Mouse (Mus musculus) ZHBTc4 (cell line): ENCODE measurements around the gene Zbtb6.

Experiments used
- DNase-seq: peaks from one replicate; pipeline ENCODE4 v3.0.0-alpha.2; 2011; ENCODE audit warnings: low read depth, low spot score

The Zbtb6 gene

GRCm38 (mm10) chr2:37442611-37443591 lies at the start of gene Zbtb6, which contains the start of the genes Zbtb26 and Rabgap1:
Gene Zbtb6, minus strand, starts transcription at chr2:37443171.
Gene Zbtb26, minus strand, starts transcription at chr2:37443135.
Gene Rabgap1, plus strand, starts transcription at chr2:37443279.
- peak; percentile 98 for DNase-seq

GRCm38 (mm10) chr2:37488956-37489355 lies 46.0 kb upstream of the Zbtb6 start:
- no peak for DNase-seq

GRCm38 (mm10) chr2:37486408-37486807 lies 43.4 kb upstream of the Zbtb6 start:
- DNase-seq = no peak

GRCm38 (mm10) chr2:37485370-37485769 lies 42.4 kb upstream of the Zbtb6 start:
- peak; percentile 49 for DNase-seq

- DNase-seq = no peak
Observed at GRCm38 (mm10) chr2:37484165-37484564, 41.2 kb upstream of the Zbtb6 start.

- no peak for DNase-seq
Observed at GRCm38 (mm10) chr2:37480039-37480438, 37.1 kb upstream of the Zbtb6 start.

GRCm38 (mm10) chr2:37479559-37479958 lies 36.6 kb upstream of the Zbtb6 start:
- DNase-seq = no peak

- no peak for DNase-seq
Observed at GRCm38 (mm10) chr2:37466266-37466665, 23.3 kb upstream of the Zbtb6 start.

- peak; percentile 56 for DNase-seq
Observed at GRCm38 (mm10) chr2:37460707-37461106, 17.7 kb upstream of the Zbtb6 start.

- no peak for DNase-seq
Observed at GRCm38 (mm10) chr2:37452376-37452760, 9.4 kb upstream of the Zbtb6 start.

GRCm38 (mm10) chr2:37451667-37452375 lies 8.8 kb upstream of the Zbtb6 start:
- DNase-seq = peak; percentile 98

- DNase-seq = peak; percentile 42
Observed at GRCm38 (mm10) chr2:37431609-37432008, 11.4 kb downstream of the Zbtb6 start.

- DNase-seq = peak; percentile 90
Observed at GRCm38 (mm10) chr2:37430593-37431464, 12.1 kb downstream of the Zbtb6 start.

GRCm38 (mm10) chr2:37423671-37424070 lies 19.3 kb downstream of the Zbtb6 start:
- DNase-seq = no peak

- peak; percentile 98 for DNase-seq
Observed at GRCm38 (mm10) chr2:37422306-37423304, 20.4 kb downstream of the Zbtb6 start, which contains the start of gene Rc3h2. Gene Rc3h2, minus strand, starts transcription at chr2:37422903.

GRCm38 (mm10) chr2:37421903-37422302 lies 21.1 kb downstream of the Zbtb6 start:
- DNase-seq = no peak

- no peak for DNase-seq
Observed at GRCm38 (mm10) chr2:37395539-37395938, 47.4 kb downstream of the Zbtb6 start.

- DNase-seq = no peak
Observed at GRCm38 (mm10) chr2:37382921-37383320, 60.0 kb downstream of the Zbtb6 start.

GRCm38 (mm10) chr2:37380189-37380588 lies 62.8 kb downstream of the Zbtb6 start:
- DNase-seq = peak; percentile 76

GRCm38 (mm10) chr2:37376018-37376417 lies 67.0 kb downstream of the Zbtb6 start:
- no peak for DNase-seq
